Mouse (Mus musculus): ENCODE data around the gene Rhot2.

Rhot2 gene

DNA sequence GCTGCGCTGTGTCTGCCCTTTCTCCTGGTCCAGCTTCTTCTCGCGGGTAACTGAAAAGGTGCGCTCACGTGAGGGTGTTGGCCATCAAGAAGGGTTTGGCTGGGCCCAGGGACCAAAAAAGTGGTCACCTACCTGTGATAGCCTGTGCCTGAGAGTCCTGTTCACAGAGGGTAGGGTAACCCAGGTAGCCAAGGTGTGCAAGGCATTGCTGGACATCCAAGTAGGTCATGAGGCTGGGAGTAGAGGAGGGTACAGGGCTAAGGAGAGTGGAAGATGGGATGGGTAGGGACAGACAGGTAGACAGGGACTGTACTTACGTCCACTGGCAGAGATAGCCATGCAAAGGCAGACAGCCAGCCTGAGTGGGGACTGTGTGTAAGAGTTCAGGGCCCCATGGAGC is 4.1 kb downstream of the Rhot2 start:
- no peak for DNase-seq

DNA sequence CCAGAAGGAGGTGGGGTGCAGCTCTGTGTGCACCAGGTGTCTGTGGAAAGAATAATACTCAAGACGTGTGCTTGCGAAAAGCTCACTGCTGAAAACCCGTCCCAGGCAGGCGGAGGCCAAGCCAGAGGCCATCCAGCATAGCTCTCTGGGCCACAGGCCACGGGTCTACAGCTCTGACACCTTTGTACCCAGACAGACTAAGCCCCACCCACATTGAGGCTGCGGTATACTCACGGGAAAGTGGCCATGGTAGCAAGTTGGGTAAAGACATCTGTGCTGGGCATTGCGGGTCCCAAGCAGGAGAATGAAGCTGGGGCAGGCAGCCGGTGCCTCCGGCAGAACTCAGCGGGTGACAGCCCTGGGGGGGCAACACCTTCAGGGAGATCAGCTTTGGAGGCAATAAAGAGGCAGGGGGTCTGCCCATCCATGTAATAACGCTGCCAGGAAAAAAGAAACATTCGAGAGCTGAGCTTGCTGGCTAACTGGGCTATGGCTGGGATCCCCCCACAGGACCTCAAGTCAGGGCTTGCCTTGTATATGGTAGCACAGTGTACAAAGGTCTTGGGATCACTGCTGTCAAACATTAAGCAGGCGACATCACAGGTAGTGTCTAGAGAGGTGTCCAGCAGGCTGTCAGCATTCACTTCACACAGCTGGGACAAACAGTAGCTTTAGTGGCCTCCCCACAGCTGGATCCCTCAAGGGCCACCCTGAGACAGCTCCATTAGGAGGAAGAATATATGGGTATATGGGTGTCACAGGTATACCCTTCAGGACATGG is 5.0 kb downstream of the Rhot2 start:
- DNase-seq, result no peak

DNA sequence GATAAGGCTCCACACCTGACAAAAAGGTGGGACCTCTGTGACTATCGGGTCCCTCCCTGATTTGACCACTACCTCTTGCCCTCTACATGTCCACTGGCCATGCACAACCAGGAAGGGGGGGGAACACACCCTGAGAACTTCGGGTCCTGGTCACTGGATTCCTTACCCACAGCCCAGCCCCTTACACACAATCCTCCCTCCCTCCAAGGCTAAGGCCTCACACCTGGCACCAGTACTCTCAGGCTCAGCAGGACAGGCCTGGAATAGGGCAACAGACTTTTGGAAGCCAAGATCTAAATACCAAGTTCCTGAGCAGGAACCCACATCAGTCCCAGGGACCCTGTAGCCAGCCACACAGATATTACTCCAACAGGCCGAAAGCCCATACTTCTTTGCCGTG is 5.7 kb downstream of the Rhot2 start:
- DNase-seq, result no peak

DNA sequence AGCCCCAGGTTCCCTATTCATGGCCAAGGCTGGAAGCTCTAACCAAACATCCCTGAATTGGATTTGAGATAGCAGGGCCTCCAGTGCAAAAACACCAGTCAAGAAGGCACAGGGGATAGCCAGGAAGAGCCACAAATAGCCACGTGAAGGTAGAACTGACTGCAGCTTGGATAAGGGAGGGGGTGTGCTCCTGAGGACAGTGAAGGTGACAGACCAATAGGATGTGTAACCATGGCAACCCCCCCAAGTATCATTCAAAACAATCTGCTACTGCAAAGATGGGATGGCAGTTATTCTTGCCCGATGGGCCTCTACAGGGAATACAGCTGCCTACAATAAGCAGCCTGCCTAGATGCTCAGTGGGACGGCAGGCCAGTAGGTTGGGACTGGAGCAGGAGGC is 7.1 kb downstream of the Rhot2 start:
- DNase-seq, result peak; percentile 38

DNA sequence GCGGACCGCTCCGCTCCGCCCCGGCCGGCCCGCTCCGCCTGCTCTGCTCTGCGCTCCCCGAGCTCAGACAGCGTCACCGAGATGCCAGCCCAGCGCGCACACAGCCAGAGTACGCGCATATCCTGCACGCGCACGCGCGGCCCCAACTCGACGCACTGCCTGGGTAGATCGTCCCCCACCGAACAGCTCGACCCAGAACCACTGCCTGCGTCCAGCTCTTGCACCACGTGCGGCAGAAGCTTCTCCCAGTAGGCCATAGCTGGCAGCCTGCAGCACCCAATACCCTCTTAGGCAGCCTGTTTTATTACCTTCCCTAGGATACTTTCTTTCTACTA is 7.6 kb downstream of the Rhot2 start, which contains the start of gene Rhbdl1:
Gene Rhbdl1, minus strand, starts transcription at position 220 of the 335 bp plus-strand sequence.
- peak; percentile 80 for DNase-seq

DNA sequence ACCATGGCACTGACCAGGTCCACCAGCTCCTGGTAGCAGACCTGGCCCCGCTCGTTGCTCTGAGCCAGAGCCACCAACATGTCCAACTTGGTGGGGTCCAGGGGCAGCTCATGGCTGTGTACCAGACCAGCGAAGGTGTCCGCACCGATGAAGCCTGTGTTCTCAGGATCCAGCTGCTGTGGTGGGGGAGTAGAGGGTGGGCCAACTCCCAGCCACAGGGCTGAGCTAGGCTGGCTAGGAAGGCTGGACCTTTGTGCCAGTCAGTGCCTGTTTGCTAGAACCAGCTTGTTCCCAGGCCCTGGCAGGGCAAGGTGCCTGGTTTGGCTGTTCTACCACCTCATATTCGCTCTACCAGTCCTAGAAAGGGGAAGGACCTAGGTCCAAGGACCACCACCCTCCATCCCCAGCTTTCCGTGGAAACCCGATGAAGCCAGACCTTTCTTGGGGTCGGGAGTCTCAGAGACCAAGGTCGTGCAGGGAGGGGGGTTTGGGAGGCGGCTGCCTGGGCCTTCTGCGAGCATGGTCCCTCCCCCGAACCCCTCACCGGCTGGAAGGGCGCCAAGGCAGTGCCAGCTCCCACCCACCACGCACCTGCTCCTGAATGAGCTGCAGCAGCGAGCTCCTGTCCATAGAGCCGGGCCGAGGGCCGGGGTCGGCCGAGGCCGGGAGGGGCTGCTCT is 8.1 kb downstream of the Rhot2 start:
- no peak for DNase-seq

DNA sequence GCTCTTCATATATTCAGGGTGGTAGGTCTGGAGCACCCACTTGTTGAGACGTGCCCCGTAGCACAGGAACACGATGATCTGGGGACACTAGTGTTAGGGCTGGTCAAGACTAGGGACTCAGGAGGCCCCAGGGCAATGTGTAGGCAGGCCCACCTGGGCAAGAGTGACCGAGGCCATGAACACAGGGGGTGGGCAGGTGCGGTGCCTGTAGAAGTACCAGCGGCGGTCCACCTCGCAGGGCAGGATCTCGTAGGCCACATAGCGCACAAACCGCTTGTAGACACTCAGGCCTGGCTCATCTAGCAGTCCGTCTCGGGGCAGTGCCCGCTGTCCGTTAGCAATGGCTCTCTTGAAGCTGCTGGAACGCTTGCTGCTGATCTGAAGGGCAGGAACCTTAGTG is 8.8 kb downstream of the Rhot2 start:
- DNase-seq, result no peak

DNA sequence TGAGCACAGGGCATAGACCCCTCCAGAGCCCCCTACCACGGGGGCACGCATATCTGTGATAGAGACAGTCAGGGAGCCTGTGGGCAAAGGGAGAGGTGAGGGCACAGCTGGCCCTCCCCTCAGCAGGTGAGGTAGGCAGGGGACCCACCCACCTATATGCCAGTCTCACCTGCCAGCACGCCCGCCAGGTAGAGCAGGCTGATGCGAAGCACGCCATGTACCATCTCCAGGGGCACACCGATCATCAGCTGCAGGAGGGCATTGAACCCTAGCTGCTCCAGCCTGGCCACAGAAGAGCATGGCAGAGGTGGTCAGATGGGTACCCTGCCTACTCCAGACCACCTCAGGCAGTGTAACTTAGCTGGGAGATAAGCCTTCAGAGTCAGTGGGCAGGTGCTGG is 9.3 kb downstream of the Rhot2 start:
- no peak for DNase-seq

DNA sequence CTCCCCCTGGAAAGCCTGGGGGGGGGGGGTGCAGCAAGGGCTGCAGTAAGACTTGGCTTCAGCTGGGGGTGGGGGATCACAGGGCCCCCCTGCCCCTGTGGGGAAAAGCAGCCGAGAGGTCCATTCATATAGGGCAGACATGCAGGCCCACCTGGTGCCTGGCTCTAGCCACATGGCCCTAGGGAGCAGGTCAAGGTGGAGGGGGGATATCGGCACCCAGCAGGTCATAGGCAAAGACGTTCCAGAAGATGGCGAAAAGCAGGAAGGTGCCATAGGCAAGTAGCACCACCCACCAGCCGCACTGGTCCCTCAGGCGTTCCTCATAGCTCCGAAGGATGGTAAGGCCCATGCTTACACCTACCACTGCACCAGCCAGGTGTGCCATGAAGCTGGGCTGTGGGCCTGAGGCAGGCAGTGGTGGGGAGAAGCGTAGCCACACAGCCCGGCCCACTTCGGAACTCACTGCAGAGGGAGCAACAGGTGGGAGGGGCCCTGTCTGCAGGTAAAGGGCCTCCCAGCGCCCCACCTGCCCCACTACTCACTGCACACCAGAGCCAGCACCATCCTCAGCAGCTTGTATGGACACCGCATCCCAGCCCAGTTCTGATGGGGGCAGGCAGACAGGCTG is 9.9 kb downstream of the Rhot2 start:
- no peak for DNase-seq

DNA sequence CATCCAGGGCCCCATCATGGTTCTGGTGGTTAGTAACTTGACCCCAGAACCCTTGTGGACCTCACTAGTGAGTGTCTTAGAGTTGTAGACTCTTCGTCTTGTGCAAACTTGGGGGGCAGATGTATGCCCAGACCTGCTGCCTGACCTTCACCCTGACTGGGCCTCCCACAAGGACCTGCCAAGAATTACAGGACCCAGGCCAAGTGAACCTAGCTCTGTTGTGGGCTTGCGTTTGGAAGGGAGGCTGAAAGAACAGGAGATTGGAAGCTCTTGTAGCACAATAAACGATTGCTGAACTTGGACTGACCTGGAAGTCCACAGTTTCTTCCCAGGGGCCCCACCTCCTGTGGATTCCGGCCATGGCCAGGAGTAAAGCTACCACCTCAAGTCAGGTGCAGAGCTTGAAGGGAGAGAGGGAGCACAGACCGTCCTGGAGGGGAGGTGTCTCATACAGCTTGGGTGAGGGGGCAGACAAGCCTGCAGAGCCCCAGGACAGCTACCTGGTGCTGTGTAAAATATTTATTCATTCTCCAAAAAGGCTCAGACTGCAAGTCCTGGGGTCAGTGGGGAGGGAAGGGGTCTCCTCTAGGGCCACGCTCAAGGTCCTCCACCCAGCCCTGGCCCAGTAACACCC is 10.6 kb downstream of the Rhot2 start:
- no peak for DNase-seq

DNA sequence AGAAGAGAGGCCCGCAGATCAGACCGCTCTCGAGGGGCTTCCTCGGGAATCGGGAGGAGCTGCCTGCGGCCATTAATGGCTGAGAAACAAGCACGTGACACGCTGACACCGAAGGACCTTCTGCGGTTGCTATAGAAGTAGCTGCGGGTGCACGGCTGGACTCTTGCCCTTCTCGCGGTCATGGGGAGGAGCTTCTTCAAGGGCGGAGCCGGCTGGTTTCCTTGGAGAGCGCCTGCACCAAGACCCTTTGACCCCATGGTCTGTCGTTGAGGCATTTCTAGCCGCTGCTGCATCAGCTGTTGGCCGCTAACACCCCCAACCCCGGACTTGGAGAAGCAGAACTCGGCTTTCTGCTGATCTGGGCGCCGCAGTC is 11.4 kb downstream of the Rhot2 start, which contains the start of gene Stub1:
Gene Stub1, minus strand, starts transcription at position 114 of the 373 bp plus-strand sequence.
- DNase-seq, result peak; percentile 96

DNA sequence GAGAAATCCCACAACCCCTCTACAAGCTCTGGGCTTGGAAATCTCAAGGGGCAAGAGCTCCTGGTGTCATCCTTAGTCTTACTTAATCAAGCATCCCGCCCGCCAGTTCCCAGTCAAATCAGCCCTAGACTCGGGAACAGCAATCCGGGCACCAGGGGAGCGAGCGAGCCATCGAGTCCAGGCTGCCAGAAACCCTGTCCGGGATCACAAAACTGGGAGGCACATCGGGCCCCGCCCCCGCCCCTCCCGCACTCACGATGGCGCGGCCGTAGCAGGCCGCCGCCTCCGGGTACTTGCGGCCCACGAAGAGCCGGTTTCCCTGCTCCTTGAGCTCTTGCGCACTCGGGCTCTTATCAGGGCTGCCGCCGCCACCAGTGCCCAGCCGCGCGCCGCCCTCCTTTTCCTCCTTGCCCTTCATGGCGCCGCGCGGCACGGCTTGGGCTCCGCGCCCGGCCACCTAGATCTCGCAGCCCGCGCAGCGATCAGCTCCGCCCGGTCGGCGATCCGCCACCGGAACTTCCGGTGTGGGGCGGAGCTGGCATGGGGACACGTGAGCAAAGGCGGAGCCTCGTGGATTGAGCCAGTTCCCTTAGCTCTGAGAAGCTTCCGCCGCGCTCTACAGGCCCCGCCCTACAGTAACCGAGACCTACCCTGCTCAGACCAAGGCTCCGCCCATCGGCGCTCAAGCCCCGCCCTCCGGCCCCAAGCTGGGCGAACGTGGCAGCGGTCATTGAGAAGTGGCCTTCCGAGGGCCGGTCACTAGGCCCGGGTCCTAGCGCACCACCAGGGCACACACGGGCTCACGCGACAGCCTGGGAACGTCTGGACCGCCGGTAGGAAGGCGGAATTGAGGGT is 12.0 kb downstream of the Rhot2 start:
- peak; percentile 100 for DNase-seq

DNA sequence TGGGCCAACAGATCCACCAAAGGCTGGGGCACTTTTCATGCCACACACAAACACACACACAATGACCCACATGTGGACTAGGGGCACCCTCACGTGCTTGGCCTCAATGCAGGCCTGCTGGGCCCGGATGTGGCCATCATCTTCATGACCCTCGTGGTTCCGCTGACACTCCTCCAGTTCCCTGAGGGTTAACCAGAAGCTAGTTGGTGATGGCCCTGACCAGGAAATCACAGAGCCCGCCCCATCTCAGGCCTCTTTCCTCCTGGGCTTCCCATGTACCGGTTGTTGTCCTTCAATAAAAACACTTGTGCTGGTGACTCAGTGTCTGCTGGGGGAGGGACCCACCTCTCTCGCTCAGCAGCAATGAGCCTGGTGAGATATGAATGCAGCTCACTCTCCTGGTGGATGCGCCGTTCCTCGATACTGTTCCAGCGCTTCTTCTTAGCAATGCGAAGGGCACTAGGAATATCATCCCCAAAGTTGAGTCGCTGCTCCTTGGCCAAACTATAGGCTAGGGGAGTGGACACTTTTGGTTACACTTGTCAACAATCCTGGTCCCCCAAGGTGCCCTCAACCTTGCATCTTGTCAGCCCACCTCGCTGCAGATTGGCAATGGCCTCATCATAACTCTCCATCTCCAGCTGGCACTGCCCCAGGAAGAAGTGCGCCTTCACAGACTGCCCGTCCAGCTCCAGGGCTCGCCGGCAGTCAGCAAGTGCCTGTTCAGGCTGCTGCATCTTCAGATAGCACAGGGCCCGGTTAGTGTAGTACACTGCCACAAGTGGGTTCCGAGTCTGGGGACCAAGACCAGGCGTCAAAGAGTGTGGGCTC is 13.0 kb downstream of the Rhot2 start:
- no peak for DNase-seq

DNA sequence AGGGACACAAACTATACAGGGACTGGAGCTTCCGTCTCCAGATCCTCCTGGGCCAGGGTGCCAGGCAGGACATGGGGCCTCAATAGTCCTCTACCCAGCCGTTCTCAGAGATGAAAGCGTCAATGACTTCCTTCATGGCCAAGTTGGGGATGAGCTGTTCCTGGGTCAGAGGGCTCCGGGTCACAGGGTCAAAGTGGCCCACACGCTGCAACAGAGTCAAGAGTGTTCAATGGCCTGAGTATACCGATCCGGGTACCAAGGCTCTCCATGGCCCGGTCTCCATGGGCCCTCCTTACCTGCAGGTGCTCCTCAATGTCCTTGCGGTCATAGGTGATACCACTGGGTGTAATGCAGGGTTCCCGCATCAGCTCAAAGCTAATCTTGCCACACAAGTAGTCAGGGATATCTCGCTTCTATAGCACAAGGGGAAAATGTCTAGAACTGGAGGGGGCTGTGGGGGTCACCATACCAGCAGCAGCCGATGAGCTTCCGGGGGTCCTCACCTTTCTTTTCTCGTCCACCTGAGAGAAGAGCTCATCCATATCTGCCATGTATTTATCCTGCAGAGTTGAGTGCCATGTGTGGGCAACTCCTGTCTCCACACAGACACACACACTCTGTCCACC is 13.7 kb downstream of the Rhot2 start:
- no peak for DNase-seq

DNA sequence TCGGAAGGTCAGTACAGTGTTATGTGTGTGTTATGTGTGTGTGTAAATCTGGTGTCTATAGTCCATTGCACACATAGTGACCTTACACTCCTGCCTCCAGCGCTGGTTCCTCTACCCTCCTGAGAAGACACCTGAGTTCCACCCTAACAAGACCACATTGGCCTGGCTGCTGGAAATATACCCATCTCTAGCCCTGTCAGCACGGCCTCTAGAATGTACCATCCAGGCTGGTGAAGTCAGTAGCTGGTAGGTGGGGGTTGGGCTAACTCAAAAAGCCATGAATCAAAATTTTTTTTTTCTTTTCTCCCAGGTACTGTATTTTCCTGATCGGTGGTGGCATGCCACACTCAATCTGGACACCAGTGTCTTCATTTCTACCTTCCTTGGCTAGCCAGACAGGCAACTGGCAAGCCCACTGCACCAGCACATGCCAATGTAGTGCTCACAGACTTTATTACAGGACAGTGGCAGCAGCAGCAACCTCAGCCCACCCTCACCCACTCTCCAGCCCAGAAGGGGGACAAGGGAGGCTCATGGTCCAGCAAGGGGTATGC is 14.4 kb downstream of the Rhot2 start:
- DNase-seq, result no peak

DNA sequence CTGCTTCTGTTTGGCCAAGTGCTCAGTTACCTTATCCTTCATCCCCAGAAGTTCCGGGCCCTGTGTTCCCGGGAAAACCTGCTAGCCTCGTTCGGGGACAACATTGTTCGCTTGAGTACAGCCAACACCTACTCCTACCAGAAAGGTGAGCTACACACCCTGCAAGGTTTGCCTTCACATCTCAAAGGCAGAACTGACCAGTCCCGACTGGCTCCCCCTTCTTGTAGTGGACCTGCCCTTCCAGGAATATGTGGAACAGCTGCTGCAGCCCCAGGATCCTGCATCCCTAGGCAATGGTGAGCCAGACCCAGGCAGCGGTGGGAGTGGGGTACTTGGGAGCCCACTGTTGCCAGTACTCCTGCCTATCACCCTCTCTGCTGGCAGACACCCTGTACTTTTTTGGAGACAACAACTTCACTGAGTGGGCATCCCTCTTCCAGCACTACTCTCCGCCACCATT is 15.1 kb downstream of the Rhot2 start:
- peak; percentile 6 for DNase-seq

DNA sequence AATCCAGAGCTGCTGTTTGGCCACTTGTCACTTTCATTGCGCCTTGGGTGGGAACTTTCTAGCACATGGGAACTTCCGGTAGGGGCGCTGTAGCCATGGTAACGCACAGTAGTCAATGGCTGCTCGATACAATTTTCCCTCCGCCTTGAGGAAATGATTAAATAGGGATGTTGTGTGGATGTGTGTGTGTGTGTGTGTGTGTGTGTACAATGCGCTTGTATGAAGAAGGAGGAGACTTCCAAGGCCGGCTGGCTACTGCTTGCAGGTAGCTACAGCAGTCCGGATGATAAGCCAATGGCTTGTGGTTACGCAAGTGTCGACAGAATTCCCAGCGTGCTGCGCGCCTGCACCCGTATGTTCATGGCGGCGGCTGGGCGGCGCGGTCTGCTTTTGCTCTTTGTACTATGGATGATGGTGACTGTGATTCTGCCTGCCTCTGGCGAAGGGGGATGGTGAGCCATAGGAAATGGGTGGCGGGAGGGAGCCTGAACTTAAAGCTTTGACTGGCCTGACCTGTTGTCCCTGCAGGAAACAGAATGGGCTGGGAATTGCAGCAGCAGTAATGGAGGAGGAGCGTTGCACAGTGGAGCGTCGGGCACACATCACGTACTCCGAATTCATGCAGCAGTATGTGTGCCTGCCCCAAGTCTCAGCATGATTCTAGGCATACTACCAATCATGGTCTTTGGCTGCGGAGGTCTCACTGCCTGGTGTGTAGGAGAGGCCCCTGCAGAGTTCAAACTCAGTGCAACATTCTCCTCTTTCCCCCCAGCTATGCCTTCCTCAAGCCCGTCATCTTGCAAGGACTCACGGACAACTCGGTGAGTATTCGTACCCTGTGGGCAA is 15.7 kb downstream of the Rhot2 start, which contains the start of gene Jmjd8:
Gene Jmjd8, plus strand, starts transcription at position 156 of the 846 bp plus-strand sequence.
- peak; percentile 91 for DNase-seq

DNA sequence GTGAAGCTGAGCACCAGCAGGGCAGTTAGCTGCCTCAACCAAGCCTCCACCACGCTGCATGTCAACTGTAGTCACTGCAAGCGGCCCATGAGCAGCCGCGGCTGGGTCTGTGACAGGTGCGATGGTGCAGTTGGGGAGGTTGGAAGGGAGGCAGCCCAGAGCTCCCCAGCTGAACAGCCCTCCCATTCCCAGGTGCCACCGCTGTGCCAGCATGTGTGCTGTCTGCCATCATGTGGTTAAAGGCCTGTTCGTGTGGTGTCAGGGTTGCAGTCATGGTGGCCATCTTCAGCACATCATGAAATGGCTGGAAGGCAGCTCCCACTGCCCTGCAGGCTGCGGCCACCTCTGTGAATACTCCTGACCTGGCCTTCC is 16.4 kb downstream of the Rhot2 start:
- DNase-seq, result no peak

DNA sequence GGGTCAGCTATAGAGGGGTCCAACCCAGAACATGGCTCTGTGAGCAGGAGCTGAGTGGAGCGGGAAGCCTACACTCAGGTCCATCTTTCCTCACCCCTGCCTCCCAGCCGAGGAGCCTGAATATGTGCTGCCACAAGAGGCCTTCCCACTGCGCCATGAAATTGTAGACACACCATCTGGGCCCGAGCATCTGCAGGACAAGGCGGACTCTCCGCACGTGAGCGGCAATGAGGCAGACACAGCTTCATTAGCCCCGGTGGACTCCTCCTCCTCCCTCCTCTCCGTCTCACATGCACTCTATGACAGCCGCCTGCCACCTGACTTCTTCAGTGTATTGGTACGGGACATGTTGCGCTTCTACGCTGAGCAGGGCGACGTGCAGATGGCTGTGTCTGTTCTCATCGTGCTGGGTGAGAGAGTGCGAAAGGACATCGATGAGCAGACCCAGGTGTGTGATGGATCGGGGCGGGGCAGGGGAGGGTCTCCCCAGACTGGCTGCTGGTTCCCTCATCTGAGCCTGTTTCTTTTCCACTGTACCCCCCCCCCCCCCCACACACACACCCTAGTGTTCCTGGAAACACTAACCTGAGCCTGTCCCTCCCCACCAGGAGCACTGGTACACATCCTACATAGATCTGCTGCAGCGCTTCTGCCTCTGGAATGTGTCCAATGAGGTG is 17.0 kb downstream of the Rhot2 start:
- no peak for DNase-seq
